Mouse (Mus musculus): ENCODE measurements around the gene Mtss1l. TPM values are rescaled to one million over a fixed set of nuclear protein-coding genes. Genes with fewer than 3 reads are reported as not detected.

The Mtss1l gene
- total and polyA plus RNA-seq, 3 experiments, result 38.8 to 39.7 (median 39.6) TPM

- Histone ChIP-seq H3K9ac (ENCODE audit: low read depth, low read length) (peak overlapping the region; percentile 90), H3K79me2 (replicated peaks; ENCODE audit: control insufficient read depth, insufficient read depth, low read length) (no peaks in the 10 kb centered on the region), H3K4me3 (peak overlapping the region; percentile 38; the same call in 1 of the 2 replicates), H3K27ac (no peak overlapping the region; the same call in 1 of the 2 replicates), H3K4me1 (ENCODE audit: control insufficient read depth, insufficient read depth, low read length) (peaks cover 19% of the 10 kb centered on the region), H3K27me3 (ENCODE audit: control insufficient read depth, insufficient read depth, low read length) (no peaks in the 10 kb centered on the region), H3K36me3 (ENCODE audit: control insufficient read depth, insufficient read depth, low read length) (no peaks in the 10 kb centered on the region)
- no peak for DNase-seq
- WGBS, result 43% methylated on average over 11 of the region's 11 CpGs
- intact Hi-C loops (cut with DNase I), result no loop called here
- no peak for TF ChIP-seq EP300 (IDR thresholded peaks at IDR 0.05; ENCODE audit: insufficient read depth, low read depth, low read length)
Observed at GRCm38 (mm10) chr8:110722414-110723011, 1.2 kb downstream of the Mtss1l start.

- Histone ChIP-seq H3K4me3 (no peak overlapping the region), H3K36me3 (ENCODE audit: control insufficient read depth, insufficient read depth, low read length) (no peaks in the 10 kb centered on the region), H3K27me3 (ENCODE audit: control insufficient read depth, insufficient read depth, low read length) (no peaks in the 10 kb centered on the region), H3K9ac (ENCODE audit: low read depth, low read length) (no peak overlapping the region), H3K27ac (no peak overlapping the region), H3K4me1 (ENCODE audit: control insufficient read depth, insufficient read depth, low read length) (peaks cover 8% of the 10 kb centered on the region), H3K79me2 (replicated peaks; ENCODE audit: control insufficient read depth, insufficient read depth, low read length) (no peaks in the 10 kb centered on the region)
- DNase-seq, result no peak
- intact Hi-C loops (cut with DNase I), result no loop called here
- WGBS, result 84% methylated on average over 3 of the region's 3 CpGs
- TF ChIP-seq CTCF (IDR thresholded peaks at IDR 0.05), result no peak
- no peak for TF ChIP-seq POLR2A (IDR thresholded peaks at IDR 0.05; ENCODE audit: insufficient read depth, low read depth, low read length)
- TF ChIP-seq EP300 (IDR thresholded peaks at IDR 0.05; ENCODE audit: insufficient read depth, low read depth, low read length), result no peak
Observed at GRCm38 (mm10) chr8:110724493-110724892, 3.2 kb downstream of the Mtss1l start.

- DNase-seq, result no peak
- Histone ChIP-seq H3K9ac (ENCODE audit: low read depth, low read length) (no peak overlapping the region), H3K27me3 (ENCODE audit: control insufficient read depth, insufficient read depth, low read length) (no peaks in the 10 kb centered on the region), H3K4me3 (no peak overlapping the region), H3K27ac (no peak overlapping the region; the same call in 1 of the 2 replicates), H3K36me3 (ENCODE audit: control insufficient read depth, insufficient read depth, low read length) (no peaks in the 10 kb centered on the region), H3K79me2 (replicated peaks; ENCODE audit: control insufficient read depth, insufficient read depth, low read length) (no peaks in the 10 kb centered on the region), H3K4me1 (ENCODE audit: control insufficient read depth, insufficient read depth, low read length) (peaks cover 3% of the 10 kb centered on the region; the same call in 1 of the 2 replicates)
- intact Hi-C loops (cut with DNase I), result no loop called here
- WGBS, result 58% methylated on average over 7 of the region's 7 CpGs
- no peak for TF ChIP-seq CTCF (IDR thresholded peaks at IDR 0.05)
- TF ChIP-seq POLR2A (IDR thresholded peaks at IDR 0.05; ENCODE audit: insufficient read depth, low read depth, low read length), result no peak
- no peak for TF ChIP-seq EP300 (IDR thresholded peaks at IDR 0.05; ENCODE audit: insufficient read depth, low read depth, low read length)
Observed at GRCm38 (mm10) chr8:110725084-110725838, 4.0 kb downstream of the Mtss1l start.

GRCm38 (mm10) chr8:110726893-110727292 is 5.6 kb downstream of the Mtss1l start:
- Histone ChIP-seq H3K36me3 (ENCODE audit: control insufficient read depth, insufficient read depth, low read length) (no peaks in the 10 kb centered on the region), H3K27ac (no peak overlapping the region), H3K79me2 (replicated peaks; ENCODE audit: control insufficient read depth, insufficient read depth, low read length) (no peaks in the 10 kb centered on the region), H3K4me3 (no peak overlapping the region), H3K27me3 (ENCODE audit: control insufficient read depth, insufficient read depth, low read length) (no peaks in the 10 kb centered on the region), H3K9ac (ENCODE audit: low read depth, low read length) (no peak overlapping the region), H3K4me1 (ENCODE audit: control insufficient read depth, insufficient read depth, low read length) (peaks cover 1% of the 10 kb centered on the region; the same call in 1 of the 2 replicates)
- DNase-seq, result peak; percentile 57 to 81
- no peak for TF ChIP-seq POLR2A (IDR thresholded peaks at IDR 0.05; ENCODE audit: insufficient read depth, low read depth, low read length)
- TF ChIP-seq EP300 (IDR thresholded peaks at IDR 0.05; ENCODE audit: insufficient read depth, low read depth, low read length), result no peak
- TF ChIP-seq CTCF (IDR thresholded peaks at IDR 0.05), result no peak
- 19% methylated on average over 18 of the region's 18 CpGs for WGBS
- intact Hi-C loops (cut with DNase I), result loop anchor here (1.0 kb wide), 1 partner anchor 81 kb away; no protein-coding TSS in a partner anchor

GRCm38 (mm10) chr8:110731346-110731859 is 10.1 kb downstream of the Mtss1l start:
- no peak for DNase-seq
- intact Hi-C loops (cut with DNase I), result no loop called here
- 86% methylated on average over 8 of the region's 8 CpGs for WGBS
- TF ChIP-seq EP300 (IDR thresholded peaks at IDR 0.05; ENCODE audit: insufficient read depth, low read depth, low read length), result no peak
- TF ChIP-seq CTCF (IDR thresholded peaks at IDR 0.05), result no peak
- TF ChIP-seq POLR2A (IDR thresholded peaks at IDR 0.05; ENCODE audit: insufficient read depth, low read depth, low read length), result no peak
- H3K4me3 ChIP-seq, result no peak overlapping the region
- H3K27me3 ChIP-seq (ENCODE audit: control insufficient read depth, insufficient read depth, low read length), result no peaks in the 10 kb centered on the region
- H3K79me2 ChIP-seq (replicated peaks; ENCODE audit: control insufficient read depth, insufficient read depth, low read length), result no peaks in the 10 kb centered on the region
- H3K36me3 ChIP-seq (ENCODE audit: control insufficient read depth, insufficient read depth, low read length), result no peaks in the 10 kb centered on the region
- H3K9ac ChIP-seq (ENCODE audit: low read depth, low read length), result no peak overlapping the region
- no peak overlapping the region for H3K27ac ChIP-seq
- no peaks in the 10 kb centered on the region for H3K4me1 ChIP-seq (ENCODE audit: control insufficient read depth, insufficient read depth, low read length)

GRCm38 (mm10) chr8:110733036-110733435 is 11.8 kb downstream of the Mtss1l start:
- no peak overlapping the region for H3K9ac ChIP-seq (ENCODE audit: low read depth, low read length)
- H3K4me3 ChIP-seq, result no peak overlapping the region
- 90% methylated on average over 8 of the region's 8 CpGs for WGBS
- H3K27me3 ChIP-seq (ENCODE audit: control insufficient read depth, insufficient read depth, low read length), result no peaks in the 10 kb centered on the region
- no peaks in the 10 kb centered on the region for H3K79me2 ChIP-seq (replicated peaks; ENCODE audit: control insufficient read depth, insufficient read depth, low read length)
- H3K36me3 ChIP-seq (ENCODE audit: control insufficient read depth, insufficient read depth, low read length), result no peaks in the 10 kb centered on the region
- TF ChIP-seq CTCF (IDR thresholded peaks at IDR 0.05), result no peak
- TF ChIP-seq POLR2A (IDR thresholded peaks at IDR 0.05; ENCODE audit: insufficient read depth, low read depth, low read length), result no peak
- TF ChIP-seq EP300 (IDR thresholded peaks at IDR 0.05; ENCODE audit: insufficient read depth, low read depth, low read length), result no peak
- H3K4me1 ChIP-seq (ENCODE audit: control insufficient read depth, insufficient read depth, low read length), result no peaks in the 10 kb centered on the region
- intact Hi-C loops (cut with DNase I), result no loop called here
- DNase-seq, result no peak
- no peak overlapping the region for H3K27ac ChIP-seq

Data from heart, adult 2 months (tissue).